Comparison of ENCODE assay signal across 28 mouse cellular contexts in the genomic region with DNA sequence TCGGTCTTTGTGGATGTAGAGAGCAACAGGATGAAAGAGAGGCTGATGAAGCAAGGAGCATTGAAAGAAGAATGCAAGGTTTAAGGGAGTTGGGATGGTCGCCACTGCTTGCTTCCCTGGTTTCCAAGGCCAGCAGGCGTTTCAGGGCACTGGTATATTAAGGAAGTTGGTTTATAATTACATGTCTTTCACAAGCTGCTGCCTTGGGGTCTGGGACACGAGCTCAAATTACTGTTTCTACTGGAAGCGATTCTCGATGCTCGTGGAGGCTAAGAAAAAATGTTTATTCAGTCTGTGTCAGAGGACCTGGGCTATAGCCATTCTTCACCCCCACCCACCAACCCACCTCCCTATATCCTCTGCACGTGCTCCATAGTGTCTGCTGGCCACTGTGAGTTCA. TPM values are rescaled to one million over a fixed set of nuclear protein-coding genes. Genes with fewer than 3 reads are reported as not detected.
A peak's percentile ranks its signal among the peaks of the same experiment; 100 is the strongest.
DNase-seq lines count a peak whose midpoint lies in the region; ATAC-seq and TF ChIP-seq lines count a peak whose summit lies in the region.
"Had no signal": no experiment of that assay in that cellular context is flagged by ENCODE, and none has a peak within 500 bp of the region (broad histone marks: within the 10 kb centered on the region; RNA-seq: fewer than 3 reads in every experiment).

No protein-coding gene starts in this region.

- H3K27ac ChIP-seq in kidney, embryonic 14.5 days (ENCODE audit: low read depth, low read length), result no peak overlapping the region
- no peak overlapping the region for H3K27ac ChIP-seq in kidney, postnatal 0 days
- no peak overlapping the region; the same call in 1 of the 2 replicates for H3K27ac ChIP-seq in embryonic facial prominence, embryonic 10.5 days (replicated peaks)
- H3K27ac ChIP-seq in embryonic facial prominence, embryonic 12.5 days, result peak overlapping the region; percentile 57; the same call in 1 of the 2 replicates
- no peak overlapping the region for H3K27ac ChIP-seq in hindbrain, embryonic 16.5 days (ENCODE audit: low read depth, low read length)
- H3K27ac ChIP-seq: forebrain, embryonic 12.5 days; forebrain, embryonic 15.5 days; heart, embryonic 15.5 days; hindbrain, embryonic 10.5 days; hindbrain, embryonic 13.5 days; hindbrain, postnatal 0 days had no signal

- no peak overlapping the region for H3K9ac ChIP-seq in kidney, embryonic 14.5 days (ENCODE audit: low read depth, low read length)
- no peak overlapping the region for H3K9ac ChIP-seq in kidney, postnatal 0 days (ENCODE audit: low read depth, low read length)
- H3K9ac ChIP-seq in embryonic facial prominence, embryonic 12.5 days, result no peak overlapping the region
- H3K9ac ChIP-seq in hindbrain, embryonic 16.5 days (ENCODE audit: low read depth, low read length), result no peak overlapping the region
- H3K9ac ChIP-seq: forebrain, embryonic 12.5 days; forebrain, embryonic 15.5 days; heart, embryonic 12.5 days; heart, embryonic 15.5 days; hindbrain, embryonic 13.5 days had no signal

- H3K36me3 ChIP-seq in kidney, embryonic 14.5 days (ENCODE audit: control insufficient read depth, insufficient read depth, low read length), result no peaks in the 10 kb centered on the region
- no peaks in the 10 kb centered on the region for H3K36me3 ChIP-seq in kidney, postnatal 0 days (ENCODE audit: insufficient read depth, low read length)
- H3K36me3 ChIP-seq in embryonic facial prominence, embryonic 10.5 days (replicated peaks), result no peaks in the 10 kb centered on the region
- H3K36me3 ChIP-seq in embryonic facial prominence, embryonic 12.5 days, result no peaks in the 10 kb centered on the region
- H3K36me3 ChIP-seq in hindbrain, embryonic 16.5 days (ENCODE audit: control insufficient read depth, insufficient read depth, low read length), result no peaks in the 10 kb centered on the region
- H3K36me3 ChIP-seq: forebrain, embryonic 12.5 days; forebrain, embryonic 15.5 days; G1E; heart, embryonic 12.5 days; heart, embryonic 15.5 days; hindbrain, embryonic 10.5 days; hindbrain, embryonic 13.5 days had no signal

- no peak overlapping the region for H3K4me2 ChIP-seq in kidney, embryonic 14.5 days (replicated peaks; ENCODE audit: low read depth, low read length)
- H3K4me2 ChIP-seq in kidney, postnatal 0 days (ENCODE audit: low read length), result no peak overlapping the region
- no peak overlapping the region for H3K4me2 ChIP-seq in embryonic facial prominence, embryonic 12.5 days (replicated peaks)
- no peak overlapping the region for H3K4me2 ChIP-seq in hindbrain, embryonic 16.5 days (ENCODE audit: low read length)
- H3K4me2 ChIP-seq: forebrain, embryonic 12.5 days; forebrain, embryonic 15.5 days; heart, embryonic 12.5 days; heart, embryonic 15.5 days; hindbrain, embryonic 13.5 days had no signal

- TF ChIP-seq CTCF in kidney, postnatal 0 days (IDR thresholded peaks at IDR 0.05; ENCODE audit: low read depth), result no peak

- 20% methylated on average over 8 of the region's 8 CpGs for WGBS in kidney, embryonic 14.5 days
- WGBS in kidney, postnatal 0 days, result 23% methylated on average over 8 of the region's 8 CpGs
- 44% methylated on average over 8 of the region's 8 CpGs for WGBS in embryonic facial prominence, embryonic 10.5 days
- WGBS in embryonic facial prominence, embryonic 12.5 days, result 25% methylated on average over 8 of the region's 8 CpGs
- 75% methylated on average over 8 of the region's 8 CpGs for WGBS in hindbrain, embryonic 16.5 days

- H3K4me1 ChIP-seq in kidney, embryonic 14.5 days (ENCODE audit: control insufficient read depth, insufficient read depth, low read length), result peaks cover 11% of the 10 kb centered on the region; the same call in 1 of the 2 replicates
- H3K4me1 ChIP-seq in kidney, postnatal 0 days (replicated peaks; ENCODE audit: insufficient read depth, low read length), result 0 out of 2 replicates have a peak, but pooled peaks cover 6% of the 10 kb centered on the region
- peaks cover 36% of the 10 kb centered on the region for H3K4me1 ChIP-seq in embryonic facial prominence, embryonic 10.5 days
- H3K4me1 ChIP-seq in embryonic facial prominence, embryonic 12.5 days, result peaks cover 23% of the 10 kb centered on the region
- no peaks in the 10 kb centered on the region for H3K4me1 ChIP-seq in hindbrain, embryonic 16.5 days (ENCODE audit: control insufficient read depth, insufficient read depth, low read depth, low read length)
- H3K4me1 ChIP-seq: forebrain, embryonic 15.5 days had no signal

- H3K4me3 ChIP-seq in kidney, embryonic 14.5 days (ENCODE audit: low read length), result no peak overlapping the region
- H3K4me3 ChIP-seq in kidney, postnatal 0 days (replicated peaks; ENCODE audit: low read depth, low read length), result no peak overlapping the region
- no peak overlapping the region for H3K4me3 ChIP-seq in embryonic facial prominence, embryonic 10.5 days
- H3K4me3 ChIP-seq in embryonic facial prominence, embryonic 12.5 days, result no peak overlapping the region
- no peak overlapping the region for H3K4me3 ChIP-seq in hindbrain, embryonic 16.5 days (ENCODE audit: low read length)
- H3K4me3 ChIP-seq: erythroblast, embryonic 14.5 days; forebrain, embryonic 12.5 days; forebrain, embryonic 15.5 days; heart, embryonic 12.5 days; heart, embryonic 15.5 days; hindbrain, embryonic 10.5 days; hindbrain, embryonic 13.5 days had no signal

- no peaks in the 10 kb centered on the region for H3K27me3 ChIP-seq in kidney, embryonic 14.5 days (ENCODE audit: control insufficient read depth, insufficient read depth, low read length)
- H3K27me3 ChIP-seq in kidney, postnatal 0 days (ENCODE audit: insufficient read depth, low read length), result no peaks in the 10 kb centered on the region
- no peaks in the 10 kb centered on the region for H3K27me3 ChIP-seq in embryonic facial prominence, embryonic 10.5 days (replicated peaks; ENCODE audit: low read depth, poor library complexity, severe bottlenecking)
- no peaks in the 10 kb centered on the region for H3K27me3 ChIP-seq in embryonic facial prominence, embryonic 12.5 days
- H3K27me3 ChIP-seq in hindbrain, embryonic 16.5 days (replicated peaks; ENCODE audit: control insufficient read depth, insufficient read depth, low read length), result no peaks in the 10 kb centered on the region
- H3K27me3 ChIP-seq: CH12.LX; forebrain, embryonic 12.5 days; forebrain, embryonic 15.5 days; heart, embryonic 12.5 days; heart, embryonic 15.5 days; hindbrain, embryonic 13.5 days had no signal

- peak; percentile 80; the same call in 1 of the 2 replicates for ATAC-seq in kidney, embryonic 14.5 days (ENCODE audit: low FRiP score, low TSS enrichment)
- no peak for ATAC-seq in kidney, postnatal 0 days (replicated peaks; ENCODE audit: low FRiP score, low read depth)
- ATAC-seq in embryonic facial prominence, embryonic 12.5 days (ENCODE audit: insufficient number of reproducible peaks, insufficient read depth, low FRiP score, low TSS enrichment), result no peak
- ATAC-seq in hindbrain, embryonic 16.5 days, result no peak
- ATAC-seq: forebrain, embryonic 15.5 days; hindbrain, postnatal 0 days; inflammation-experienced regulatory T-cells, adult 6 months had no signal

- no peaks in the 10 kb centered on the region for H3K9me3 ChIP-seq in kidney, embryonic 14.5 days (ENCODE audit: control insufficient read depth, low read length)
- H3K9me3 ChIP-seq in kidney, postnatal 0 days (replicated peaks; ENCODE audit: low read length), result no peaks in the 10 kb centered on the region
- no peaks in the 10 kb centered on the region for H3K9me3 ChIP-seq in embryonic facial prominence, embryonic 10.5 days
- H3K9me3 ChIP-seq in embryonic facial prominence, embryonic 12.5 days, result no peaks in the 10 kb centered on the region
- H3K9me3 ChIP-seq in hindbrain, embryonic 16.5 days (ENCODE audit: control insufficient read depth, low read length), result no peaks in the 10 kb centered on the region
- H3K9me3 ChIP-seq: forebrain, embryonic 12.5 days; forebrain, embryonic 15.5 days; heart, embryonic 15.5 days; hindbrain, embryonic 13.5 days had no signal

- DNase-seq in kidney, adult 8-10 months, result no peak
- peak; percentile 68 for DNase-seq in kidney, postnatal 0 days (ENCODE audit: low spot score)
- no peak for DNase-seq in kidney, postnatal 4 days
- peak; percentile 33 for DNase-seq in embryonic facial prominence, embryonic 10.5 days (ENCODE audit: low spot score)
- DNase-seq: adrenal gland, adult 2 months; adrenal gland, postnatal 25 days; B cell, adult 2 months; cerebellum, adult 11-12 months; cerebellum, adult 8-10 months; cerebellum, postnatal 36 days; gastrocnemius, postnatal 25 days; heart, adult 18-20 months; heart, postnatal 10 days; heart, postnatal 36 days had no signal

RNA-seq across cellular contexts. Expression of a gene that starts 25.8 kb away (rescaled TPM):
- 52.4 and 78.2 TPM in 2 replicates for polyA plus RNA-seq in kidney, embryonic 14.5 days (2014; fragmentation: Nextera tagmentation; extraction: Ambion mirVana)
- 100 and 104 TPM in 2 replicates for polyA plus RNA-seq in kidney, postnatal 0 days (2015; fragmentation: Nextera tagmentation; extraction: Ambion mirVana)
- 55.4 and 56.3 TPM in 2 replicates for polyA plus RNA-seq in embryonic facial prominence, embryonic 10.5 days (2016; fragmentation: Nextera tagmentation; extraction: Ambion mirVana)
- 79.3 and 85.3 TPM in 2 replicates for polyA plus RNA-seq in embryonic facial prominence, embryonic 12.5 days (2016; fragmentation: Nextera tagmentation; extraction: Ambion mirVana)
- polyA plus RNA-seq in hindbrain, embryonic 16.5 days (2015; fragmentation: Nextera tagmentation; extraction: Ambion mirVana), result 70.7 and 90.1 TPM in 2 replicates

Comparison
In these comparisons a context has a peak if more than half of its experiments do, and no peak if none do; other contexts are left out.
1. DNase-seq: peak in kidney, postnatal 0 days (single experiment) and embryonic facial prominence, embryonic 10.5 days (single experiment); none in kidney, adult 8-10 months (0 of 2) and kidney, postnatal 4 days (0 of 2).